Mouse (Mus musculus): ENCODE data around the gene Hgf. TPM values are rescaled to one million over a fixed set of nuclear protein-coding genes. Genes with fewer than 3 reads are reported as not detected.

Hgf gene
- total and polyA plus RNA-seq, 3 experiments: 0.13 to 4.4 (median 3.3) TPM

Other genes starting within 250 kb of the Hgf start
- not detected for gene Gm28710, start 238.3 kb downstream of the Hgf start, total RNA-seq (2021)
- not detected in 2 replicates for gene Gm28710, start 238.3 kb downstream of the Hgf start, polyA plus RNA-seq (2012; rRNA removed)